Mouse (Mus musculus) left cerebral cortex, adult 9 months (tissue): Measurements from ENCODE around the gene Rnf185.

Source experiments
- DNase-seq, 2 experiments: peaks; one replicate each; pipeline ENCODE4 v3.0.0; 2022; ENCODE audit warnings: low spot score in 2 of 2

The Rnf185 gene

GRCm38 (mm10) chr11:3396091-3396490 is 56.1 kb downstream of the Rnf185 start:
- no peak for DNase-seq

- no peak for DNase-seq
Observed at GRCm38 (mm10) chr11:3394520-3394919, 57.6 kb downstream of the Rnf185 start.

- DNase-seq = no peak
Observed at GRCm38 (mm10) chr11:3392526-3392925, 59.6 kb downstream of the Rnf185 start.

GRCm38 (mm10) chr11:3390789-3391188 is 61.4 kb downstream of the Rnf185 start:
- no peak for DNase-seq

GRCm38 (mm10) chr11:3389996-3390395 is 62.2 kb downstream of the Rnf185 start:
- no peak for DNase-seq

- DNase-seq = no peak
Observed at GRCm38 (mm10) chr11:3387482-3388196, 64.5 kb downstream of the Rnf185 start.

- peak; percentile 48 to 91 for DNase-seq
Observed at GRCm38 (mm10) chr11:3386941-3387368, 65.2 kb downstream of the Rnf185 start.

GRCm38 (mm10) chr11:3382602-3383594 is 69.3 kb downstream of the Rnf185 start:
- DNase-seq = no peak

- DNase-seq = no peak
Observed at GRCm38 (mm10) chr11:3381148-3381814, 70.9 kb downstream of the Rnf185 start.

GRCm38 (mm10) chr11:3379427-3379826 is 72.7 kb downstream of the Rnf185 start:
- DNase-seq = no peak

- DNase-seq = no peak
Observed at GRCm38 (mm10) chr11:3374741-3375140, 77.4 kb downstream of the Rnf185 start.

- DNase-seq = no peak
Observed at GRCm38 (mm10) chr11:3374293-3374645, 77.9 kb downstream of the Rnf185 start.

- DNase-seq = no peak
Observed at GRCm38 (mm10) chr11:3373591-3374292, 78.4 kb downstream of the Rnf185 start.

- DNase-seq = no peak
Observed at GRCm38 (mm10) chr11:3371599-3372295, 80.4 kb downstream of the Rnf185 start.

- DNase-seq = peak; percentile 67 to 82
Observed at GRCm38 (mm10) chr11:3370928-3371598, 81.1 kb downstream of the Rnf185 start.

GRCm38 (mm10) chr11:3370162-3370561 is 82.0 kb downstream of the Rnf185 start:
- no peak for DNase-seq

- no peak for DNase-seq
Observed at GRCm38 (mm10) chr11:3369449-3369848, 82.7 kb downstream of the Rnf185 start.

GRCm38 (mm10) chr11:3368983-3369382 is 83.2 kb downstream of the Rnf185 start:
- DNase-seq = no peak

GRCm38 (mm10) chr11:3366411-3366810 is 85.8 kb downstream of the Rnf185 start:
- no peak for DNase-seq
